Mouse (Mus musculus) olfactory bulb, adult 2 months (tissue): ENCODE measurements around the gene Nr1i2.

ENCODE experiments used
- CTCF ChIP-seq: fragments of 200-500 bp; IDR thresholded peaks from 2 replicates; pipeline ENCODE4 v1.5.1; 2012; ENCODE audit warnings: low read depth, mild to moderate bottlenecking, low read length, moderate library complexity; ENCODE audit not compliant: insufficient read depth
- POLR2A ChIP-seq: fragments of 200-500 bp; IDR thresholded peaks from 2 replicates; pipeline ENCODE4 v1.6.1; 2012; ENCODE audit warnings: mild to moderate bottlenecking, low read depth, low read length, moderate library complexity; ENCODE audit not compliant: insufficient read depth

GRCm38 (mm10) chr16:38279794-38280193, 14.8 kb downstream of the Nr1i2 start:
- TF ChIP-seq POLR2A (no peak), CTCF (no peak)
